Mouse (Mus musculus): ENCODE results near the gene Hmbs. TPM values are rescaled to one million over a fixed set of nuclear protein-coding genes. Genes with fewer than 3 reads are reported as not detected.
"Not testable (repeated sequence)": the region's sequence is repeated elsewhere in the genome, so short reads cannot be mapped to it uniquely, and the experiment has no call there.

Gene Hmbs
- polyA plus RNA-seq (2016; fragmentation: Nextera tagmentation; extraction: Ambion mirVana): 123 and 125 TPM in 2 replicates

DNA sequence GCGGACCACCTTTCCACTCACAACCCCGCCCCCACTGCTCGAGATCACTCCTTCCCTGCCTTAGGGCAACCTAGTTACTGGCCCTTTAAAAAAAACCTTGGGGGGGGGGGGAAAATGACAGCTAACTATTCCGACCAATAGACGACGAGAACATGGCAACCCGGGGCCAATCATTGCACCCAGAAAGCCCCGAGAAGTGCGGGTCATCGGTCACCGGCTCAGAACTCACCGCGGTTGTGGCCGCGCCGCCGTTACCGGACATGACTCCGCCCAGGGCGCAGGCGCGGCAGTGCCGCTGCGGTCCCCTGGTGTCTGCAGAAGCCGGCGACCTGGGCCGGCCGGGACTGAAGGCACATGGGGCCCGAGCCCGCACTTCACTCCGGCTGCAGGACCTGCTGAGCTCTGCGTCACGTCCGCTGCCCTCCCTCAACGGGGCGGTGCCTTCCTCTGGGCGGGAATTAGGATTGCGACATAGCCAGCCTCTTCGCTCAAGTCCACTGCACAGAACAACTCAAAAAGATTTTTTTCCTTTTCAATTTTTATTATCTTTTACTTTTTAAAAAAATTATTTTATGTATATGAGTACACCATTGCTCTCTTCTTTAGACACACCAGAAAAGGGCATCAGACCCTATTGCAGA is at the start of gene Hmbs:
Gene Hmbs (minus strand): TSS at position 448 of the 641 bp plus-strand sequence.
- WGBS: under 1% methylated on average over 39 of the region's 39 CpGs
- Histone ChIP-seq H3K9ac (replicated peaks) (peak within 1 kb of the TSS; percentile 86), H3K27me3 (no peaks in the 10 kb centered on the region), H3K36me3 (peaks cover 65% of the 10 kb centered on the region), H3K4me2 (peak within 1 kb of the TSS; percentile 66), H3K9me3 (no peaks in the 10 kb centered on the region), H3K4me3 (replicated peaks) (peak within 1 kb of the TSS; percentile 80), H3K4me1 (replicated peaks) (peaks cover 16% of the 10 kb centered on the region), H3K27ac (peak within 1 kb of the TSS; percentile 98)
- ATAC-seq (ENCODE audit: insufficient number of reproducible peaks, insufficient read depth, low FRiP score, low TSS enrichment, low read depth): peak; percentile 93

DNA sequence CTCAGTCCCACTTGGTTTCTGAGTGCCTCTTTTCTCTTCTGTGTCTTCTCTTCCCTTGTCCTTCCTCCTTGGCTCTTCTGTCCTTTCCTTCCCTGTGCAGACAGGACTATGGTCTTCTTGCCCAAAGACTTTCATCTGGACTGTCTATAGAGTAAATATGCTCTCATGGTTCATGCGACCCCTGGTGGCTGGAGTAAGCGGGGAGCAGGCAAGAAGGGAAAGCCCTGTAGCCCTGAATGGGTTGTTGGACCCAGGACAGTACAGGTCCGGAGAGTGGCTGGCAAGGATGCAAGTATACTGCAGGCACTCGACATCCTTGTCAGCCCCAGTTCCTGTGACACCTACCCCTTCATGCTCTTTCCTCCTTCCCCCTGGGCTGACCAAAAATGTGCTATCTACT is 47.4 kb upstream of the Hmbs start:
- H3K36me3 ChIP-seq: peaks cover 64% of the 10 kb centered on the region
- 50% methylated on average over 4 of the region's 4 CpGs for WGBS
- H3K9ac ChIP-seq (replicated peaks): no peak overlapping the region
- H3K4me1 ChIP-seq (replicated peaks): no peaks in the 10 kb centered on the region
- no peaks in the 10 kb centered on the region for H3K9me3 ChIP-seq
- 0 out of 2 replicates have a peak, but pooled peaks have one; percentile 64 for ATAC-seq (ENCODE audit: insufficient number of reproducible peaks, insufficient read depth, low FRiP score, low TSS enrichment, low read depth)
- no peak overlapping the region for H3K4me2 ChIP-seq
- no peak overlapping the region for H3K4me3 ChIP-seq (replicated peaks)
- H3K27ac ChIP-seq: no peak overlapping the region
- H3K27me3 ChIP-seq: no peaks in the 10 kb centered on the region

DNA sequence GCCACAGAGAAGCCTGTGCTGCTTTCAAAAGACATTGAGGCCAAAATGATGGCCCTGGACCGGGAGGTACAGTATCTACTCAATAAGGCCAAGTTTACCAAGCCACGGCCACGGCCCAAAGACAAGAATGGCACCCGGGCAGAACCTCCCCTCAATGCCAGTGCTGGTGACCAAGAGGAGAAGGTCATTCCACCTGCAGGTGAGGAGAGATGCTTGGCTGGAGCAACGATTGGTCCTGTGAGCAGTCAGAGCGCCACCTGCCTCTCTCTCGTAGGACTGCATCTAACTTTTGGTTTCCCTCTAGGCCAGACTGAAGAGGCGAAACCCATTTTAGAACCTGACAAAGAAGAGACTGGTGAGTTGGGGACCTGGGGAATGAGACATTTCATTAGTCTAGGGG is 45.2 kb upstream of the Hmbs start:
- Histone ChIP-seq H3K36me3 (peaks cover 86% of the 10 kb centered on the region), H3K4me1 (replicated peaks) (no peaks in the 10 kb centered on the region), H3K27ac (no peak overlapping the region), H3K27me3 (no peaks in the 10 kb centered on the region), H3K9me3 (no peaks in the 10 kb centered on the region), H3K4me2 (no peak overlapping the region), H3K4me3 (replicated peaks) (no peak overlapping the region), H3K9ac (replicated peaks) (no peak overlapping the region)
- 70% methylated on average over 8 of the region's 8 CpGs for WGBS
- no peak for ATAC-seq (ENCODE audit: insufficient number of reproducible peaks, insufficient read depth, low FRiP score, low TSS enrichment, low read depth)

- 86% methylated on average over 3 of the region's 3 CpGs for WGBS
- no peak overlapping the region for H3K4me3 ChIP-seq (replicated peaks)
- H3K4me2 ChIP-seq: no peak overlapping the region
- no peaks in the 10 kb centered on the region for H3K27me3 ChIP-seq
- H3K36me3 ChIP-seq: peaks cover 98% of the 10 kb centered on the region
- H3K27ac ChIP-seq: no peak overlapping the region
- no peaks in the 10 kb centered on the region for H3K4me1 ChIP-seq (replicated peaks)
- no peak overlapping the region for H3K9ac ChIP-seq (replicated peaks)
- no peak for ATAC-seq (ENCODE audit: insufficient number of reproducible peaks, insufficient read depth, low FRiP score, low TSS enrichment, low read depth)
- no peaks in the 10 kb centered on the region for H3K9me3 ChIP-seq
Measured at GRCm38 (mm10) chr9:44387221-44387620, 43.2 kb upstream of the Hmbs start.

DNA sequence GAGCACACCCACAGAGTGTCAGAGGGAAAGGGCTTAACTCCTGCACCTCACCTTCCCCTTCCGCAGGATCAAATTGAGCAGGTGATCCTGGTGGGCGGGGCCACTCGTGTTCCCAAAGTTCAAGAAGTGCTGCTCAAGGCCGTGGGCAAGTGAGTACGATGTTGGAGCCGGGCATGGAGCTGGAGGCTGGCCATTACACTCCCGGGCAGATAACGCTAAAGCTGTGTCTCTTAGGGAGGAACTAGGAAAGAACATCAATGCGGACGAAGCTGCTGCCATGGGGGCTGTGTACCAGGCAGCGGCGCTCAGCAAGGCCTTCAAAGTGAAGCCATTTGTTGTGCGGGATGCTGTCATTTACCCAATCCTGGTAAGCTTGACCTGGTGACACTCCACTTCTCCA is 40.6 kb upstream of the Hmbs start:
- ATAC-seq (ENCODE audit: insufficient number of reproducible peaks, insufficient read depth, low FRiP score, low TSS enrichment, low read depth): no peak
- H3K9ac ChIP-seq (replicated peaks): no peak overlapping the region
- peaks cover 11% of the 10 kb centered on the region for H3K4me1 ChIP-seq (replicated peaks)
- H3K9me3 ChIP-seq: no peaks in the 10 kb centered on the region
- H3K4me3 ChIP-seq (replicated peaks): no peak overlapping the region
- no peak overlapping the region for H3K4me2 ChIP-seq
- peaks cover 92% of the 10 kb centered on the region for H3K36me3 ChIP-seq
- H3K27ac ChIP-seq: no peak overlapping the region
- WGBS: 90% methylated on average over 13 of the region's 13 CpGs
- H3K27me3 ChIP-seq: no peaks in the 10 kb centered on the region

DNA sequence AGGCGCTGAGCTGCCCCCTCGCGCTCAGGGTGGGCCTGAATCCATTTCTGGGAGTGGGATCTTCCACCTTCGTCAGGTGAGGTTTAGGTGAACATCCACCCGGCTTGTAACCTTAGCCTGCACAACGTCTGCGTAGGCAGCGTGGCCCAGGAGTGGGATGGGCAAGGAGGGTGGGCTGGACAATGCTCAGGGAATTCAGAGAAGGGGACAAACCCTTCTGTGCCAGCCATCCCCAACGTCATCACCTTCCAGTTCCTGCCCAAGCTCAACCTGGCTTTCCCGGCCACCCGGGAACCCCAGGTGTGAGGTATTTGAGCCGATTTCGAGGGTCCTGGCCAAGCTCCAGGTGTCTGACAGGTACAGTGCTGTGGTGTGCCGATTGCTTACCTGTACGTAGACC is 35.8 kb upstream of the Hmbs start:
- Histone ChIP-seq H3K9ac (replicated peaks) (peak overlapping the region; percentile 90), H3K4me2 (peak overlapping the region; percentile 92), H3K27ac (peak overlapping the region; percentile 80), H3K4me1 (replicated peaks) (peaks cover 16% of the 10 kb centered on the region), H3K4me3 (replicated peaks) (peak overlapping the region; percentile 87), H3K27me3 (no peaks in the 10 kb centered on the region), H3K36me3 (peaks cover 44% of the 10 kb centered on the region), H3K9me3 (no peaks in the 10 kb centered on the region)
- ATAC-seq (ENCODE audit: insufficient number of reproducible peaks, insufficient read depth, low FRiP score, low TSS enrichment, low read depth): 0 out of 2 replicates have a peak, but pooled peaks have one; percentile 5
- 9% methylated on average over 15 of the region's 15 CpGs for WGBS

- H3K9me3 ChIP-seq: no peaks in the 10 kb centered on the region
- peak within 1 kb of the TSS; percentile 87 for H3K4me3 ChIP-seq (replicated peaks)
- WGBS: under 1% methylated on average over 83 of the region's 83 CpGs
- peaks cover 38% of the 10 kb centered on the region for H3K36me3 ChIP-seq
- H3K9ac ChIP-seq (replicated peaks): peak within 1 kb of the TSS; percentile 90
- peak within 1 kb of the TSS; percentile 82 for H3K27ac ChIP-seq
- peak; percentile 96 for ATAC-seq (ENCODE audit: insufficient number of reproducible peaks, insufficient read depth, low FRiP score, low TSS enrichment, low read depth)
- peak within 1 kb of the TSS; percentile 92 for H3K4me2 ChIP-seq
- H3K4me1 ChIP-seq (replicated peaks): peaks cover 16% of the 10 kb centered on the region
- H3K27me3 ChIP-seq: no peaks in the 10 kb centered on the region
Measured at GRCm38 (mm10) chr9:44379054-44379834, 35.2 kb upstream of the Hmbs start, which contains the start of gene Hyou1. Gene Hyou1, plus strand, starts transcription at chr9:44379490.

GRCm38 (mm10) chr9:44378153-44378730 is 34.2 kb upstream of the Hmbs start:
- Histone ChIP-seq H3K4me2 (peak overlapping the region; percentile 66), H3K4me1 (replicated peaks) (peaks cover 16% of the 10 kb centered on the region), H3K9ac (replicated peaks) (peak overlapping the region; percentile 90), H3K27ac (no peak overlapping the region; the same call in 1 of the 2 replicates), H3K4me3 (replicated peaks) (peak overlapping the region; percentile 87), H3K9me3 (no peaks in the 10 kb centered on the region), H3K36me3 (peaks cover 28% of the 10 kb centered on the region), H3K27me3 (no peaks in the 10 kb centered on the region)
- no peak for ATAC-seq (ENCODE audit: insufficient number of reproducible peaks, insufficient read depth, low FRiP score, low TSS enrichment, low read depth)
- WGBS: 88% methylated on average over 5 of the region's 5 CpGs

DNA sequence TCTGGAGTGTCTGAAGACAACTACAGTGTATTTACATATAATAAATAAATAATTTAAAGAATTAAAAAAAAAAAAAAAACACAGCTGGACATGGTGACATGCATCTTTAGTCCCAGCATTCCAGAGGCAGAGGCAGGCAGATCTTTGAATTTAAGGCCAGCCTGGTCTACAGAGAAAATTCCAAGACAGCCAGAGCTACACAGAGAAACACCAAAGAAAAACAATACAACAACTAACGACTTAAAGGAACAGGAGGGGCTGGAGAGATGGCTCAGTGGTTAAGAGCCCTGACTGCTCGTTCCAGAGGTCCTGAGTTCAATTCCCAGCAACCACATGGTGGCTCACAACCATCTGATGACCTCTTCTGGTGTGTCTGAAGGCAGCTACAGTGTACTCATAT is 33.3 kb upstream of the Hmbs start:
- not testable (repeated sequence) for H3K9me3 ChIP-seq; ATAC-seq (ENCODE audit: insufficient number of reproducible peaks, insufficient read depth, low FRiP score, low TSS enrichment, low read depth)
- WGBS: 84% methylated on average over 2 of the region's 2 CpGs

GRCm38 (mm10) chr9:44376141-44376540 is 32.1 kb upstream of the Hmbs start:
- Histone ChIP-seq H3K9ac (replicated peaks) (no peak overlapping the region), H3K4me1 (replicated peaks) (peaks cover 16% of the 10 kb centered on the region), H3K4me3 (replicated peaks) (no peak overlapping the region), H3K27me3 (no peaks in the 10 kb centered on the region), H3K4me2 (no peak overlapping the region), H3K27ac (no peak overlapping the region), H3K36me3 (peaks cover 7% of the 10 kb centered on the region), H3K9me3 (no peaks in the 10 kb centered on the region)
- WGBS: 90% methylated on average over 6 of the region's 6 CpGs
- ATAC-seq (ENCODE audit: insufficient number of reproducible peaks, insufficient read depth, low FRiP score, low TSS enrichment, low read depth): no peak

More for the DNA sequence above, 33.3 kb upstream of the Hmbs start:
- not testable (repeated sequence) for H3K4me2 ChIP-seq; H3K27me3 ChIP-seq; H3K27ac ChIP-seq; H3K4me3 ChIP-seq (replicated peaks); H3K9ac ChIP-seq (replicated peaks)
- Histone ChIP-seq H3K36me3 (peaks cover 19% of the 10 kb centered on the region), H3K4me1 (replicated peaks) (peaks cover 16% of the 10 kb centered on the region)

DNA sequence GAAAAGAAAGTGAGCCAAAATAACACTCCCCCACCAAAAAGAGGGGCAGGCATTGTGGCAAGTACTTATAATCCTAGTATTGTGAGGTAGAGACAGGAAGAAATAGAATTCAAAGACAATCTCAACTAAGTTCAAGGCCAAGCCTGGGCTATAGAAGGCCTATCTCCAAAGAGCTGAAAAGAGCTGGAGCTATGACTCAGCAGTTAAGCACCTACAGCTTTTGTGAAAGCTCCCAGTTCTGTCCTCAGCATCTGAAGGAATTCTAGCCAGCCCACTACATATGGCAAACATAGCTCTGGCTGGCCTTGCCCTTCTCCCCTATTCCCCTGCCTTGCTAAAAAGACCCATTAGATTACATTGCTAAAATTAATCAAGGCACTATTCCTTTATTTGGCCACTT is 29.4 kb upstream of the Hmbs start:
- Histone ChIP-seq H3K9me3 (no peaks in the 10 kb centered on the region), H3K4me2 (no peak overlapping the region), H3K9ac (replicated peaks) (no peak overlapping the region), H3K27ac (no peak overlapping the region), H3K4me1 (replicated peaks) (peaks cover 2% of the 10 kb centered on the region), H3K27me3 (no peaks in the 10 kb centered on the region), H3K4me3 (replicated peaks) (no peak overlapping the region), H3K36me3 (no peaks in the 10 kb centered on the region)
- ATAC-seq (ENCODE audit: insufficient number of reproducible peaks, insufficient read depth, low FRiP score, low TSS enrichment, low read depth): no peak
